Mouse (Mus musculus): ENCODE data around the gene Dcaf5. TPM values are rescaled to one million over a fixed set of nuclear protein-coding genes. Genes with fewer than 3 reads are reported as not detected.
A peak's percentile ranks its signal among the peaks of the same experiment; 100 is the strongest.
"Not testable (repeated sequence)": the region's sequence is repeated elsewhere in the genome, so short reads cannot be mapped to it uniquely, and the experiment has no call there.

Dcaf5 gene
- 10.9 and 17.1 TPM in 2 replicates for polyA plus RNA-seq (2016; fragmentation: Nextera tagmentation; extraction: Ambion mirVana)

GRCm38 (mm10) chr12:80436336-80436976 is at the start of gene Dcaf5:
Gene Dcaf5 (minus strand): TSS chr12:80436601.
- Histone ChIP-seq H3K27ac (replicated peaks) (peak within 1 kb of the TSS; percentile 97), H3K4me3 (peak within 1 kb of the TSS; percentile 96), H3K36me3 (peaks cover 4% of the 10 kb centered on the region; the same call in 1 of the 2 replicates), H3K9me3 (replicated peaks) (no peaks in the 10 kb centered on the region), H3K27me3 (ENCODE audit: low read depth, poor library complexity, severe bottlenecking) (no peaks in the 10 kb centered on the region), H3K4me1 (peaks cover 25% of the 10 kb centered on the region)
- under 1% methylated on average over 75 of the region's 79 CpGs for WGBS
- DNase-seq (ENCODE audit: low spot score) = peak; percentile 82

GRCm38 (mm10) chr12:80483397-80483796 is 47.0 kb upstream of the Dcaf5 start:
- 79% methylated on average over 3 of the region's 3 CpGs for WGBS
- no peaks in the 10 kb centered on the region for H3K9me3 ChIP-seq (replicated peaks)
- H3K4me3 ChIP-seq = no peak overlapping the region
- H3K27ac ChIP-seq (replicated peaks) = no peak overlapping the region
- peaks cover 5% of the 10 kb centered on the region for H3K4me1 ChIP-seq
- no peaks in the 10 kb centered on the region for H3K27me3 ChIP-seq (ENCODE audit: low read depth, poor library complexity, severe bottlenecking)
- H3K36me3 ChIP-seq = peaks cover 87% of the 10 kb centered on the region
- DNase-seq (ENCODE audit: low spot score) = no peak

DNA sequence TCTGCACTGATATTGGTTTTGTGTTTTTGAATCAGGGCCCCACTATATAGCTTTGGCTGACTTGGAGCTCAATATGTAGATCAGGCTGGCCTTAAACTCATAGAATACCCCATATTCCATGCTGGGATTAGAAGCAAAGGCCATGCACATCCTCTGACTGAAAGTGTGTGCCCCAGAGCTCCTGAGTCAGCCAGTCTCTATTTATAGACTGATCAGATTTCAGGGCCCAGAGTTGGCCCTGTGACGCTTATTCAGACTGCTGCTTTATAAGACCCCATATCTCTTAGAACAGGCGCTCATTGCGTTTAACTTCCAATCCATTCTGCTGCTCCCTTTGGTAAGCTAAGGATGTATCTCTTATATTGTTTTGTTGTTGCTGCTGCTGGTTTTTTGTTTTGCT is 43.6 kb upstream of the Dcaf5 start:
- Histone ChIP-seq H3K27me3 (ENCODE audit: low read depth, poor library complexity, severe bottlenecking) (no peaks in the 10 kb centered on the region), H3K36me3 (peaks cover 71% of the 10 kb centered on the region), H3K4me1 (peaks cover 3% of the 10 kb centered on the region), H3K4me3 (no peak overlapping the region), H3K27ac (replicated peaks) (no peak overlapping the region), H3K9me3 (replicated peaks) (no peaks in the 10 kb centered on the region)
- no peak for DNase-seq (ENCODE audit: low spot score)
- 91% methylated on average over 3 of the region's 3 CpGs for WGBS

- WGBS = 81% methylated on average over 3 of the region's 3 CpGs
- no peaks in the 10 kb centered on the region for H3K4me1 ChIP-seq
- H3K27ac ChIP-seq (replicated peaks) = no peak overlapping the region
- H3K27me3 ChIP-seq (ENCODE audit: low read depth, poor library complexity, severe bottlenecking) = no peaks in the 10 kb centered on the region
- DNase-seq (ENCODE audit: low spot score) = no peak
- H3K9me3 ChIP-seq (replicated peaks) = no peaks in the 10 kb centered on the region
- H3K4me3 ChIP-seq = no peak overlapping the region
- peaks cover 16% of the 10 kb centered on the region for H3K36me3 ChIP-seq
Measured at GRCm38 (mm10) chr12:80473731-80474130, 37.3 kb upstream of the Dcaf5 start.

GRCm38 (mm10) chr12:80471926-80472325 is 35.5 kb upstream of the Dcaf5 start:
- 91% methylated on average over 4 of the region's 4 CpGs for WGBS
- peaks cover 9% of the 10 kb centered on the region for H3K36me3 ChIP-seq
- no peak for DNase-seq (ENCODE audit: low spot score)

GRCm38 (mm10) chr12:80470206-80470605 is 33.8 kb upstream of the Dcaf5 start:
- Histone ChIP-seq H3K4me1 (no peaks in the 10 kb centered on the region), H3K36me3 (no peaks in the 10 kb centered on the region), H3K27ac (replicated peaks) (no peak overlapping the region), H3K4me3 (no peak overlapping the region), H3K27me3 (ENCODE audit: low read depth, poor library complexity, severe bottlenecking) (no peaks in the 10 kb centered on the region), H3K9me3 (replicated peaks) (no peaks in the 10 kb centered on the region)
- 90% methylated on average over 2 of the region's 2 CpGs for WGBS
- no peak for DNase-seq (ENCODE audit: low spot score)

More at GRCm38 (mm10) chr12:80471926-80472325, 35.5 kb upstream of the Dcaf5 start:
- no peak overlapping the region for H3K27ac ChIP-seq (replicated peaks)
- H3K9me3 ChIP-seq (replicated peaks) = no peaks in the 10 kb centered on the region
- H3K27me3 ChIP-seq (ENCODE audit: low read depth, poor library complexity, severe bottlenecking) = no peaks in the 10 kb centered on the region
- H3K4me1 ChIP-seq = no peaks in the 10 kb centered on the region
- no peak overlapping the region for H3K4me3 ChIP-seq

- H3K27ac ChIP-seq (replicated peaks) = peak overlapping the region; percentile 96
- H3K36me3 ChIP-seq = no peaks in the 10 kb centered on the region
Measured at GRCm38 (mm10) chr12:80463666-80464269, 27.4 kb upstream of the Dcaf5 start.

GRCm38 (mm10) chr12:80462942-80463651 is 26.7 kb upstream of the Dcaf5 start, which contains the start of gene Exd2:
Gene Exd2 (plus strand): TSS chr12:80463095.
- under 1% methylated on average over 45 of the region's 45 CpGs for WGBS
- H3K36me3 ChIP-seq = no peaks in the 10 kb centered on the region
- DNase-seq (ENCODE audit: low spot score) = peak; percentile 87
- H3K27ac ChIP-seq (replicated peaks) = peak within 1 kb of the TSS; percentile 96
- H3K27me3 ChIP-seq (ENCODE audit: low read depth, poor library complexity, severe bottlenecking) = no peaks in the 10 kb centered on the region
- H3K9me3 ChIP-seq (replicated peaks) = no peaks in the 10 kb centered on the region; the same call in 1 of the 2 replicates
- H3K4me3 ChIP-seq = peak within 1 kb of the TSS; percentile 88
- peaks cover 9% of the 10 kb centered on the region for H3K4me1 ChIP-seq

More at GRCm38 (mm10) chr12:80463666-80464269, 27.4 kb upstream of the Dcaf5 start:
- Histone ChIP-seq H3K9me3 (replicated peaks) (no peaks in the 10 kb centered on the region; the same call in 1 of the 2 replicates), H3K4me1 (peaks cover 9% of the 10 kb centered on the region), H3K27me3 (ENCODE audit: low read depth, poor library complexity, severe bottlenecking) (no peaks in the 10 kb centered on the region), H3K4me3 (peak overlapping the region; percentile 88)
- no peak for DNase-seq (ENCODE audit: low spot score)
- 8% methylated on average over 17 of the region's 17 CpGs for WGBS

- WGBS = 10% methylated on average over 10 of the region's 10 CpGs
- peak overlapping the region; percentile 88 for H3K4me3 ChIP-seq
- not testable (repeated sequence) for H3K9me3 ChIP-seq (replicated peaks); H3K27me3 ChIP-seq (ENCODE audit: low read depth, poor library complexity, severe bottlenecking); H3K4me1 ChIP-seq; H3K36me3 ChIP-seq
- DNase-seq (ENCODE audit: low spot score) = peak; percentile 40
- peak overlapping the region; percentile 96 for H3K27ac ChIP-seq (replicated peaks)
Measured at GRCm38 (mm10) chr12:80462292-80462896, 26.0 kb upstream of the Dcaf5 start.

DNA sequence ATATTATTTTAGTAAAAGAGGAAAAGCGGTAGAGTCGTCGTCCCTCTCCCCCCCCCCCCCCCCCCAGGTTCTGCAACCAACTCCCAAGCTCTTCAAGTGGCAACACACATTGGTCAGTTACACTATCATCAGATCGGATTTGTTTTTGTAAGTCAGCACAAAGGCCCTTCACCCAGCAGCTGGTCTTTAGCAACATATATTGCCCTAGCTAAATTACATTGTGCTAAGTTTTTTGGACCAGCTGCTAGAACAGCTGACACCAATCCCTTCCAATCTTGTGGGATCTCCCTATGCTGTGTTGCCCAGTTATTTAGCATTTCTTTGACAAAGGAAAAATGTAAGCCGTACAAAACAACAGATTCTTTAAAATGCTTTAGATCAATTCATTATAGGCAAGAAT is 21.6 kb upstream of the Dcaf5 start:
- WGBS = 83% methylated on average over 5 of the region's 5 CpGs
- Histone ChIP-seq H3K9me3 (replicated peaks) (no peaks in the 10 kb centered on the region; the same call in 1 of the 2 replicates), H3K4me3 (no peak overlapping the region), H3K36me3 (no peaks in the 10 kb centered on the region), H3K27ac (replicated peaks) (no peak overlapping the region), H3K4me1 (no peaks in the 10 kb centered on the region), H3K27me3 (ENCODE audit: low read depth, poor library complexity, severe bottlenecking) (no peaks in the 10 kb centered on the region)
- no peak for DNase-seq (ENCODE audit: low spot score)

DNA sequence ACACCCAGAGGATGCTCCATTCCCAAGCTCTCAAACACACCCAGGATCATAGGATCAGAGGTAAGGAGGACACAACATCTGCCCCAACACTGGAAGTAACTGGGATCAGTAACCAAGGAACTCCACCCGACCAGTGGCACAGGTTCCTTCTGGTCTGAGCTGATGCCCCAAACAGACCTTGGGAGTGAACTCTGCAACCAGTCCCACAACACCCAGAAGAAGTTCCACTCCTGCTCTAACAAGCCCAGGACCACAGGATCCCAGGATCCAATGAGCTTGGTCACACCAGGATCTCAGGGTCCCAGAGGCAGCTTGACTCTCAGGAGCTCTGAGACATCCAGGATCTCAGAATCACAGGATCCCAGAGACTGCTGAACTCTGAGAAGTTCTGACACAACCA is 17.1 kb upstream of the Dcaf5 start:
- no peaks in the 10 kb centered on the region for H3K9me3 ChIP-seq (replicated peaks)
- no peak overlapping the region for H3K4me3 ChIP-seq
- H3K27ac ChIP-seq (replicated peaks) = no peak overlapping the region
- WGBS = 82% methylated on average over 1 of the region's 1 CpGs
- H3K4me1 ChIP-seq = no peaks in the 10 kb centered on the region
- no peaks in the 10 kb centered on the region for H3K36me3 ChIP-seq
- no peaks in the 10 kb centered on the region for H3K27me3 ChIP-seq (ENCODE audit: low read depth, poor library complexity, severe bottlenecking)
- DNase-seq (ENCODE audit: low spot score) = no peak

- DNase-seq (ENCODE audit: low spot score) = no peak
- WGBS = 90% methylated on average over 9 of the region's 9 CpGs
- Histone ChIP-seq H3K4me3 (no peak overlapping the region), H3K9me3 (replicated peaks) (no peaks in the 10 kb centered on the region), H3K27ac (replicated peaks) (no peak overlapping the region), H3K36me3 (no peaks in the 10 kb centered on the region), H3K4me1 (no peaks in the 10 kb centered on the region), H3K27me3 (ENCODE audit: low read depth, poor library complexity, severe bottlenecking) (no peaks in the 10 kb centered on the region)
Measured at GRCm38 (mm10) chr12:80444525-80445109, 8.2 kb upstream of the Dcaf5 start.

Measured in midbrain, embryonic 10.5 days (tissue).